Mouse (Mus musculus): ENCODE measurements around the gene Vps13d. TPM values are rescaled to one million over a fixed set of nuclear protein-coding genes. Genes with fewer than 3 reads are reported as not detected.

Gene Vps13d
- polyA plus RNA-seq, 1 experiment: 54.9 TPM

GRCm38 (mm10) chr4:145099853-145100252 lies 95.0 kb downstream of the Vps13d start:
- DNase-seq (ENCODE audit: extremely low spot score in 1 of 2, low spot score in 1 of 2): no peak

- DNase-seq (ENCODE audit: extremely low spot score in 1 of 2, low spot score in 1 of 2): no peak
Measured at GRCm38 (mm10) chr4:145099344-145099743, 95.5 kb downstream of the Vps13d start.

GRCm38 (mm10) chr4:145097974-145098373 lies 96.8 kb downstream of the Vps13d start:
- no peak for DNase-seq (ENCODE audit: extremely low spot score in 1 of 2, low spot score in 1 of 2)

GRCm38 (mm10) chr4:145096481-145097039 lies 98.2 kb downstream of the Vps13d start:
- peak; percentile 20 to 63 for DNase-seq (ENCODE audit: extremely low spot score in 1 of 2, low spot score in 1 of 2)

- DNase-seq (ENCODE audit: extremely low spot score in 1 of 2, low spot score in 1 of 2): no peak
Measured at GRCm38 (mm10) chr4:145086509-145086908, 108.3 kb downstream of the Vps13d start.

- no peak for DNase-seq (ENCODE audit: extremely low spot score in 1 of 2, low spot score in 1 of 2)
Measured at GRCm38 (mm10) chr4:145079324-145079723, 115.5 kb downstream of the Vps13d start.

GRCm38 (mm10) chr4:145074276-145074675 lies 120.5 kb downstream of the Vps13d start:
- DNase-seq (ENCODE audit: extremely low spot score in 1 of 2, low spot score in 1 of 2): no peak

- DNase-seq (ENCODE audit: extremely low spot score in 1 of 2, low spot score in 1 of 2): no peak
Measured at GRCm38 (mm10) chr4:145073728-145074127, 121.1 kb downstream of the Vps13d start.

GRCm38 (mm10) chr4:145071942-145072341 lies 122.9 kb downstream of the Vps13d start:
- DNase-seq (ENCODE audit: extremely low spot score in 1 of 2, low spot score in 1 of 2): no peak

GRCm38 (mm10) chr4:145067019-145067680 lies 127.7 kb downstream of the Vps13d start:
- DNase-seq (ENCODE audit: extremely low spot score in 1 of 2, low spot score in 1 of 2): no peak

- no peak for DNase-seq (ENCODE audit: extremely low spot score in 1 of 2, low spot score in 1 of 2)
Measured at GRCm38 (mm10) chr4:145066336-145067018, 128.3 kb downstream of the Vps13d start.

- no peak for DNase-seq (ENCODE audit: extremely low spot score in 1 of 2, low spot score in 1 of 2)
Measured at GRCm38 (mm10) chr4:145058749-145059442, 135.9 kb downstream of the Vps13d start.

- no peak for DNase-seq (ENCODE audit: extremely low spot score in 1 of 2, low spot score in 1 of 2)
Measured at GRCm38 (mm10) chr4:145056346-145056745, 138.5 kb downstream of the Vps13d start.

- no peak for DNase-seq (ENCODE audit: extremely low spot score in 1 of 2, low spot score in 1 of 2)
Measured at GRCm38 (mm10) chr4:145055792-145056191, 139.0 kb downstream of the Vps13d start.

GRCm38 (mm10) chr4:145054369-145054768 lies 140.4 kb downstream of the Vps13d start:
- DNase-seq (ENCODE audit: extremely low spot score in 1 of 2, low spot score in 1 of 2): no peak

GRCm38 (mm10) chr4:145052697-145053096 lies 142.1 kb downstream of the Vps13d start:
- DNase-seq (ENCODE audit: extremely low spot score in 1 of 2, low spot score in 1 of 2): peak; percentile 11 to 50

- DNase-seq (ENCODE audit: extremely low spot score in 1 of 2, low spot score in 1 of 2): no peak
Measured at GRCm38 (mm10) chr4:145052282-145052681, 142.5 kb downstream of the Vps13d start.

GRCm38 (mm10) chr4:145051209-145051969 lies 143.4 kb downstream of the Vps13d start:
- DNase-seq (ENCODE audit: extremely low spot score in 1 of 2, low spot score in 1 of 2): no peak

- peak in 1 of 2 experiments; percentile 29 for DNase-seq (ENCODE audit: extremely low spot score in 1 of 2, low spot score in 1 of 2)
Measured at GRCm38 (mm10) chr4:145050518-145051208, 144.1 kb downstream of the Vps13d start.

- DNase-seq (ENCODE audit: extremely low spot score in 1 of 2, low spot score in 1 of 2): no peak
Measured at GRCm38 (mm10) chr4:145047964-145048363, 146.8 kb downstream of the Vps13d start.

All from frontal cortex, adult 2 months (tissue).